In genomic region chr6:87323381-87323780, GRCm38 (mm10) we compare ENCODE assay signal across 10 mouse cellular contexts. TPM values are rescaled to one million over a fixed set of nuclear protein-coding genes. Genes with fewer than 3 reads are reported as not detected.
A peak's percentile ranks its signal among the peaks of the same experiment; 100 is the strongest.
DNase-seq lines count a peak whose midpoint lies in the region; ATAC-seq and TF ChIP-seq lines count a peak whose summit lies in the region.
"Had no signal": no experiment of that assay in that cellular context is flagged by ENCODE, and none has a peak within 500 bp of the region (broad histone marks: within the 10 kb centered on the region; RNA-seq: fewer than 3 reads in every experiment).

No protein-coding gene starts in this region.

- no peak for DNase-seq in heart, postnatal 0 days (ENCODE audit: low spot score)
- no peak for DNase-seq in heart, adult 9 months (ENCODE audit: low spot score in 2 of 2)
- DNase-seq in A20 (ENCODE audit: low read depth, low spot score): peak; percentile 60
- DNase-seq in R1 (ENCODE audit: low read depth, low spot score): peak; percentile 27
- DNase-seq in kidney, postnatal 10 days: peak; percentile 63
- DNase-seq in spleen, postnatal 10 days (ENCODE audit: low spot score in 2 of 2): peak; percentile 9 to 55
- DNase-seq in heart, adult 11 months: no peak

- no peak; the same call in 1 of the 2 replicates for ATAC-seq in heart, postnatal 0 days (ENCODE audit: insufficient read depth, low read depth)
- ATAC-seq in midbrain, embryonic 15.5 days (replicated peaks): no peak

- H3K36me3 ChIP-seq in heart, postnatal 0 days (replicated peaks; ENCODE audit: control insufficient read depth, insufficient read depth, low read length): no peaks in the 10 kb centered on the region
- no peaks in the 10 kb centered on the region for H3K36me3 ChIP-seq in midbrain, embryonic 15.5 days (replicated peaks)

- H3K27me3 ChIP-seq in heart, postnatal 0 days (ENCODE audit: control insufficient read depth, insufficient read depth, low read length): no peaks in the 10 kb centered on the region
- H3K27me3 ChIP-seq in midbrain, embryonic 15.5 days (replicated peaks): no peaks in the 10 kb centered on the region

- peaks cover 4% of the 10 kb centered on the region; the same call in 1 of the 2 replicates for H3K4me1 ChIP-seq in heart, postnatal 0 days (ENCODE audit: control insufficient read depth, insufficient read depth)
- no peaks in the 10 kb centered on the region for H3K4me1 ChIP-seq in midbrain, embryonic 15.5 days
- H3K4me1 ChIP-seq: megakaryocyte, embryonic 14.5 days had no signal

- H3K27ac ChIP-seq in heart, postnatal 0 days (ENCODE audit: low read depth): no peak overlapping the region
- H3K27ac ChIP-seq in midbrain, embryonic 15.5 days: no peak overlapping the region

- TF ChIP-seq CTCF in heart, postnatal 0 days (IDR thresholded peaks at IDR 0.05; ENCODE audit: low read depth): peak; percentile 82

- no peak for TF ChIP-seq EP300 in heart, postnatal 0 days (IDR thresholded peaks at IDR 0.05; ENCODE audit: low read depth)

- no peak overlapping the region for H3K4me3 ChIP-seq in heart, postnatal 0 days (ENCODE audit: low read depth, low read length)
- H3K4me3 ChIP-seq in midbrain, embryonic 15.5 days: no peak overlapping the region
- H3K4me3 ChIP-seq: megakaryocyte, embryonic 14.5 days had no signal

- H3K4me2 ChIP-seq in heart, postnatal 0 days (ENCODE audit: low read depth, low read length): no peak overlapping the region
- no peak overlapping the region for H3K4me2 ChIP-seq in midbrain, embryonic 15.5 days

- WGBS in heart, postnatal 0 days: 74% methylated on average over 2 of the region's 2 CpGs
- 93% methylated on average over 2 of the region's 2 CpGs for WGBS in midbrain, embryonic 15.5 days

- H3K9me3 ChIP-seq in heart, postnatal 0 days (replicated peaks; ENCODE audit: control insufficient read depth, low read length): no peaks in the 10 kb centered on the region
- no peaks in the 10 kb centered on the region for H3K9me3 ChIP-seq in midbrain, embryonic 15.5 days
- H3K9me3 ChIP-seq: megakaryocyte, embryonic 14.5 days had no signal

- no peak overlapping the region for H3K9ac ChIP-seq in heart, postnatal 0 days (replicated peaks; ENCODE audit: low read depth, low read length)
- H3K9ac ChIP-seq in midbrain, embryonic 15.5 days: no peak overlapping the region

RNA-seq across cellular contexts. Expression of gene Antxr1, which starts 12.2 kb away (rescaled TPM):
- 12.0 and 18.7 TPM in 2 replicates for total RNA-seq in heart, postnatal 0 days (2014; rRNA removed; ENCODE audit: low replicate concordance)
- 2.6 TPM in 2 replicates for polyA plus RNA-seq in heart, postnatal 0 days (2015; fragmentation: Nextera tagmentation; extraction: Ambion mirVana)
- 3.4 and 3.9 TPM in 2 replicates for polyA plus RNA-seq in midbrain, embryonic 15.5 days (2015; fragmentation: Nextera tagmentation; extraction: Ambion mirVana)

RNA-seq across cellular contexts. Expression of gene Gkn1, which starts 27.4 kb away (rescaled TPM):
- total RNA-seq in heart, postnatal 0 days (2014; rRNA removed; ENCODE audit: low replicate concordance): not detected in 2 replicates
- not detected in 2 replicates for polyA plus RNA-seq in heart, postnatal 0 days (2015; fragmentation: Nextera tagmentation; extraction: Ambion mirVana)
- polyA plus RNA-seq in midbrain, embryonic 15.5 days (2015; fragmentation: Nextera tagmentation; extraction: Ambion mirVana): not detected in 2 replicates
- total RNA-seq: heart, postnatal 36 days had no signal

RNA-seq across cellular contexts. Expression of gene Gkn2, which starts 49.8 kb away (rescaled TPM):
- total RNA-seq in heart, postnatal 0 days (2014; rRNA removed; ENCODE audit: low replicate concordance): not detected in 2 replicates
- not detected in 2 replicates for polyA plus RNA-seq in heart, postnatal 0 days (2015; fragmentation: Nextera tagmentation; extraction: Ambion mirVana)
- not detected in 2 replicates for polyA plus RNA-seq in midbrain, embryonic 15.5 days (2015; fragmentation: Nextera tagmentation; extraction: Ambion mirVana)
- total RNA-seq: heart, postnatal 36 days had no signal

Comparison
In these comparisons a context has a peak if more than half of its experiments do, and no peak if none do; other contexts are left out.
1. DNase-seq: peak in A20 (single experiment), R1 (single experiment), kidney, postnatal 10 days (single experiment) and spleen, postnatal 10 days (2 of 2); none in heart, postnatal 0 days (single experiment), heart, adult 9 months (0 of 2) and heart, adult 11 months (single experiment).